Mouse (Mus musculus) ES-E14 (cell line): ENCODE measurements around the gene Rpl37a. TPM values are rescaled to one million over a fixed set of nuclear protein-coding genes. Genes with fewer than 3 reads are reported as not detected.

ENCODE experiments used
- DNase-seq: peaks from one replicate; pipeline ENCODE4 v3.0.0-alpha.2; 2013; ENCODE audit warnings: low read depth, low spot score
- H3K27ac ChIP-seq: 2 replicates; pipeline ENCODE4 v1.5.1; 2012; ENCODE audit warnings: low read depth, mild to moderate bottlenecking, low read length, moderate library complexity, mixed read lengths; ENCODE audit not compliant: poor library complexity, insufficient read depth, severe bottlenecking
- H3K36me3 ChIP-seq: 2 replicates; pipeline ENCODE4 v1.6.1; 2012; ENCODE audit warnings: mild to moderate bottlenecking, low read length, moderate library complexity, mixed read lengths; ENCODE audit not compliant: control insufficient read depth, poor library complexity, insufficient read depth, severe bottlenecking
- H3K4me1 ChIP-seq, 2 experiments: fragments of 150-350 bp in 1 of 2; sonication (generic) in 1 of 2; 2 replicates each; pipeline ENCODE4 v1.6.1; 2012; ENCODE audit warnings: low read length in 2 of 2, mild to moderate bottlenecking in 1 of 2, mixed read lengths in 1 of 2; ENCODE audit not compliant: control insufficient read depth in 2 of 2, insufficient read depth in 2 of 2, poor library complexity in 1 of 2
- H3K4me3 ChIP-seq, 2 experiments: fragments of 150-350 bp in 1 of 2; sonication (generic) in 1 of 2; 2 replicates each; pipeline ENCODE4 v1.5.1; 2012; ENCODE audit warnings: low read length in 2 of 2, low read depth in 1 of 2, mild to moderate bottlenecking in 1 of 2, mixed read lengths in 1 of 2; ENCODE audit not compliant: insufficient read depth in 1 of 2, poor library complexity in 1 of 2, severe bottlenecking in 1 of 2
- H3K9ac ChIP-seq: 2 replicates; pipeline ENCODE4 v1.6.1; 2012; ENCODE audit warnings: low read depth, mild to moderate bottlenecking, low read length, mixed read lengths; ENCODE audit not compliant: poor library complexity, insufficient read depth, severe bottlenecking
- H3K9me3 ChIP-seq: fragments of 150-350 bp; sonication (generic); 2 replicates; pipeline ENCODE4 v1.6.1; 2012; ENCODE audit warnings: low read depth, mild to moderate bottlenecking, low read length; ENCODE audit not compliant: control insufficient read depth, insufficient read depth
- CHD2 ChIP-seq: IDR thresholded peaks from 2 replicates; pipeline ENCODE4 v1.6.1; 2014; ENCODE audit warnings: mild to moderate bottlenecking, low read depth, low read length, inconsistent platforms
- HCFC1 ChIP-seq: IDR thresholded peaks from 2 replicates; pipeline ENCODE4 v1.6.1; 2012; ENCODE audit warnings: low read length, inconsistent platforms, borderline replicate concordance; ENCODE audit not compliant: insufficient read depth
- MAFK ChIP-seq: IDR thresholded peaks from 2 replicates; pipeline ENCODE4 v1.6.1; 2014; ENCODE audit warnings: mild to moderate bottlenecking, low read depth, low read length, inconsistent platforms; ENCODE audit not compliant: insufficient read depth
- ZC3H11A ChIP-seq: IDR thresholded peaks from 2 replicates; pipeline ENCODE4 v1.6.1; 2012; ENCODE audit warnings: low read depth, mild to moderate bottlenecking, inconsistent platforms, low read length, borderline replicate concordance
- ZNF384 ChIP-seq: IDR thresholded peaks from 2 replicates; pipeline ENCODE4 v1.6.1; 2012; ENCODE audit warnings: low read depth, low read length, inconsistent platforms
- in situ Hi-C, 2 experiments: fragments of 600-800 bp; cut with MboI; formaldehyde crosslinking; loops; one replicate each; pipeline ENCODE4 v1.15.1; 2025; ENCODE audit warnings: low sequenced_read_pairs in 2 of 2, inconsistent platforms in 1 of 2; ENCODE audit not compliant: unreplicated experiment in 2 of 2
- total RNA-seq: library from RNA; depleted of rRNA; stranded (reverse); fragments of 300-350 nt; gene quantifications from 2 replicates; pipeline ENCODE4 v1.2.3, GENCODE M21; 2012; rRNA removed

Rpl37a gene
- 2,366 and 2,941 TPM in 2 replicates for total RNA-seq

DNA sequence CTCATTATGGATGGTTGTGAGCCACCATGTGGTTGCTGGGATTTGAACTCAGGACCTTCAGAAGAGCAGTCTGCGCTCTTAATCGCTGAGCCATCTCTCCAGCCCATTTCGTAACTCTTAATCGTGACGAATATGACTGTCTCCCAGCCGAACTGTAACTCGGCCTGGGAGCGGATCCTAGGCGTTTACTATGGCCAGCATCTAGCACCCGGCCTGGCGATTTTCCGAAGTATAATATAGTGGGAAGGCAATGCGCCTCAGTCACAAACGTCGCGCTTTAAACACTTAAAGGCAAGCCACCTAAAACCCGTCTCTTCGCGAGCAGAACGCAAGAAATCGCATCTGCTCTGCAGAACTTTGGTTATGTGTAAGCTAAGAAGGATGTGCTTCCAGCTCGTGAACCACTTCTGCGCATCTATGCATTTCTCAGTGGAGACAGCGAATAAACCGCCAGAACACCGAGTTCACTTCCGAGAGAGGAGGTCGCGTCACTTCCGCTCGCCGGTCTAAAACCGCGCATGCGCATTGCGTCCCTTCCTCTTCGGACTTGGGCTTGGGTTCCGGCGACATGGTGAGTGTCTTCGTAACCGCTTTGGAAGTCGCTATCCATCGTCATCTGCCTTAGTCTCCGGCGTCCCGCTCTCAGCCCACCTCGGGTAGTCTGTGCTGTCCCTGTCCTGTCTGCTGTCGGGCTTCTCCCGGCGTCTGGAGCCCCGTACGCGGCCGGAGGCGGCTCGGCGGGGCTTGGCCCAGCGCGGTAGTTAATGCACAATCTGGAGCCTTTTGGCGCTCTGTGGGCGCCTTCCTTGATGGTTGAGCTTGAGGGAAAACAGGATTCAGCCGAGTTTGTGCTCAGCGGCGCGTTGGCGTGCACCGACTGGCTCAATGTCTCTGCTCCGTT, at the start of gene Rpl37a:
Gene Rpl37a, plus strand, starts transcription at position 538 of the 901 bp plus-strand sequence.
- in situ Hi-C loops, result no loop called here
- no peaks in the 10 kb centered on the region for H3K9me3 ChIP-seq
- peak; percentile 91 for DNase-seq

DNA sequence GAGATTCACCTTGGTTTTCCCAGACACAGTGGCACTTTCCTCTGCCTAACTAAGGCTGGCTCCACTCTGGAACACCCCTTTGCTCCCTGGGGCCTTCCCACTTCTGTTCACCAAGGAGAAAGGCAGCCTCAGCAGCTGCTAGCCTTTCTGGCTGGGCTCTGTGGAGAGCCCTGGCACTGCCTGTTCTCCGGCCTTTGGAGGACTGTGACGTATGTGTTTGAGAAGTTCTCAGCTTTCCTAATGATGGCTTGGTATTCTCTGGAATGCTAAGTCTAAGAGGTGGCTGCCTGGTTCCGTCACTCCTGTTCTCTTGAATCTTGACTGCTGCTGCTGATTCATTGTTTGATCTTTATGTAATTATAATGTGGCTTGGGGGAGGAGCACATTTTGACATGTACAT, 38.0 kb upstream of the Rpl37a start:
- H3K4me1 ChIP-seq, result peaks cover 3% of the 10 kb centered on the region in 2 experiments; a peak in 2 of 4 replicates
- H3K9me3 ChIP-seq, result no peaks in the 10 kb centered on the region
- no peak for DNase-seq
- TF ChIP-seq MAFK, result no peak
- no peak for TF ChIP-seq HCFC1
- no peak for TF ChIP-seq CHD2
- TF ChIP-seq ZC3H11A, result no peak
- TF ChIP-seq ZNF384, result no peak
- in situ Hi-C loops, result no loop called here
- H3K9ac ChIP-seq, result no peak overlapping the region; the same call in 1 of the 2 replicates
- no peak overlapping the region for H3K27ac ChIP-seq
- no peaks in the 10 kb centered on the region for H3K36me3 ChIP-seq
- no peak overlapping the region for H3K4me3 ChIP-seq

More for the DNA sequence above, at the start of gene Rpl37a:
- H3K4me3 ChIP-seq, result peak within 1 kb of the TSS; percentile 78 to 89
- TF ChIP-seq MAFK (no peak), ZC3H11A (no peak), CHD2 (no peak), ZNF384 (no peak), HCFC1 (no peak; the same call in 1 of the 2 replicates)
- peaks cover 0 to 4% of the 10 kb centered on the region in 2 experiments; a peak in 1 of 4 replicates for H3K4me1 ChIP-seq
- peak within 1 kb of the TSS; percentile 98 for H3K9ac ChIP-seq
- H3K36me3 ChIP-seq, result peaks cover 28% of the 10 kb centered on the region
- peak within 1 kb of the TSS; percentile 84 for H3K27ac ChIP-seq

DNA sequence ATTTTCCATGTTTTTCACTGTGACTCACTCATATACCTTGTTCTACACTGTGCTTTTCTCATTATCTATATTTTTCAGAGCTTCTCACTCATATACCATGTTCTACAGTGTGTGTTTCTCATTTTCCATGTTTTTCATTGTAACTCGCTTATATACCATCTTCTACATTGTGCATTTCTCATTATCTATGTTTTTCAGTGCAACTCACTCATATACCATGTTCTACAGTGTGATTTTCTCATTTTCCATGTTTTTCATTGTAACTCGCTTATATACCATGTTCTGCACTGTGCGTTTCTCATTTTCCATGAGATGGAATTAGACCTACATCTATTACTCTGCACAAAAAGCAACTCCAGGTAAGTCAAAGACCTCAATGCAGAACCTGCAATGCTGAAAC, 14.8 kb upstream of the Rpl37a start:
- DNase-seq, result no peak
- H3K9me3 ChIP-seq, result no peaks in the 10 kb centered on the region
- in situ Hi-C loops, result no loop called here

DNA sequence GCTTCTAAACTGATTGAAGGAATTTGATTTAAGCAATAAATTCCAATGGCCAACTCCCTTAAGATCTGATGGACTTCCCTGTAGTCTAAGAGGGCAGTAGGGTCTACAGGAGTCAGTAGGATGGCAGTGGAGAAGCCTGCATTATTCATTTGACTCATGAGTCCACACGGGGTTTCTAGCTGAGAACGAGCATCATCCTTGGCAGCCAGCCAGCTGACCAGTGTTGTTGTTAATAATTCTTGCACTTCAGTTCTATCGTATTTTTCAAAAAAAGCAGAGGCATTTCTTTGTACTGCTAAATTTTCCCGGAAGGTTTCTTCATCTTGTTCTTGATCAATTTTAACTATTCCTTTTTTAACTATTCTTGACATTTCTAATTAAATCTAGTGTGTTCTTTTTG, 12.4 kb upstream of the Rpl37a start:
- Histone ChIP-seq H3K9me3 (no peaks in the 10 kb centered on the region), H3K36me3 (no peaks in the 10 kb centered on the region), H3K4me1 (no peaks in the 10 kb centered on the region), H3K9ac (no peak overlapping the region), H3K27ac (no peak overlapping the region), H3K4me3 (no peak overlapping the region)
- no peak for TF ChIP-seq ZNF384
- no peak for TF ChIP-seq ZC3H11A
- TF ChIP-seq CHD2, result no peak
- no peak for TF ChIP-seq MAFK
- no peak for TF ChIP-seq HCFC1
- in situ Hi-C loops, result no loop called here
- no peak for DNase-seq

More for the DNA sequence above, 14.8 kb upstream of the Rpl37a start:
- Histone ChIP-seq H3K9ac (no peak overlapping the region), H3K36me3 (no peaks in the 10 kb centered on the region), H3K4me1 (no peaks in the 10 kb centered on the region), H3K4me3 (no peak overlapping the region), H3K27ac (no peak overlapping the region)
- TF ChIP-seq ZC3H11A (no peak), HCFC1 (no peak), MAFK (no peak), CHD2 (no peak), ZNF384 (no peak)
